Mouse (Mus musculus): Measurements from ENCODE around the gene Phactr1.

The Phactr1 gene

GRCm38 (mm10) chr13:42680391-42680994 is at the start of gene Phactr1:
Gene Phactr1, plus strand, starts transcription at chr13:42680623.
- DNase-seq: no peak

- DNase-seq: no peak
These were observed 45.5 kb upstream of the Phactr1 start for GRCm38 (mm10) chr13:42634908-42635307.

- no peak for DNase-seq
These were observed 30.2 kb upstream of the Phactr1 start for GRCm38 (mm10) chr13:42650228-42650627.

GRCm38 (mm10) chr13:42656643-42657315 is 23.6 kb upstream of the Phactr1 start:
- DNase-seq: no peak

GRCm38 (mm10) chr13:42671651-42672290 is 8.7 kb upstream of the Phactr1 start:
- no peak for DNase-seq

GRCm38 (mm10) chr13:42681299-42681698 is 876 bp downstream of the Phactr1 start:
- DNase-seq: no peak

GRCm38 (mm10) chr13:42684181-42684580 is 3.8 kb downstream of the Phactr1 start:
- DNase-seq: no peak

- DNase-seq: no peak
These were observed 11.8 kb downstream of the Phactr1 start for GRCm38 (mm10) chr13:42692233-42692632.

GRCm38 (mm10) chr13:42696641-42697040 is 16.2 kb downstream of the Phactr1 start:
- DNase-seq: no peak

- peak; percentile 42 for DNase-seq
These were observed 28.7 kb downstream of the Phactr1 start for GRCm38 (mm10) chr13:42709148-42709547.

- peak; percentile 55 for DNase-seq
These were observed 29.3 kb downstream of the Phactr1 start for GRCm38 (mm10) chr13:42709611-42710331.

- peak; percentile 78 for DNase-seq
These were observed 31.1 kb downstream of the Phactr1 start for GRCm38 (mm10) chr13:42711510-42711909.

GRCm38 (mm10) chr13:42719401-42719800 is 39.0 kb downstream of the Phactr1 start:
- peak; percentile 59 for DNase-seq

- peak; percentile 8 for DNase-seq
These were observed 39.7 kb downstream of the Phactr1 start for GRCm38 (mm10) chr13:42720135-42720534.

GRCm38 (mm10) chr13:42720648-42721047 is 40.2 kb downstream of the Phactr1 start:
- DNase-seq: peak; percentile 7

GRCm38 (mm10) chr13:42724011-42724410 is 43.6 kb downstream of the Phactr1 start:
- DNase-seq: no peak

GRCm38 (mm10) chr13:42725709-42726231 is 45.3 kb downstream of the Phactr1 start:
- DNase-seq: no peak

- no peak for DNase-seq
These were observed 57.1 kb downstream of the Phactr1 start for GRCm38 (mm10) chr13:42737486-42737885.

- DNase-seq: no peak
These were observed 57.7 kb downstream of the Phactr1 start for GRCm38 (mm10) chr13:42738152-42738551.

GRCm38 (mm10) chr13:42742226-42742625 is 61.8 kb downstream of the Phactr1 start:
- no peak for DNase-seq

GRCm38 (mm10) chr13:42744467-42744866 is 64.0 kb downstream of the Phactr1 start:
- no peak for DNase-seq

- no peak for DNase-seq
These were observed 77.4 kb downstream of the Phactr1 start for GRCm38 (mm10) chr13:42757654-42758400.

Measured in embryo, embryonic 11 days (tissue).